Mouse (Mus musculus): ENCODE data around the gene Man1b1.

The Man1b1 gene

DNA sequence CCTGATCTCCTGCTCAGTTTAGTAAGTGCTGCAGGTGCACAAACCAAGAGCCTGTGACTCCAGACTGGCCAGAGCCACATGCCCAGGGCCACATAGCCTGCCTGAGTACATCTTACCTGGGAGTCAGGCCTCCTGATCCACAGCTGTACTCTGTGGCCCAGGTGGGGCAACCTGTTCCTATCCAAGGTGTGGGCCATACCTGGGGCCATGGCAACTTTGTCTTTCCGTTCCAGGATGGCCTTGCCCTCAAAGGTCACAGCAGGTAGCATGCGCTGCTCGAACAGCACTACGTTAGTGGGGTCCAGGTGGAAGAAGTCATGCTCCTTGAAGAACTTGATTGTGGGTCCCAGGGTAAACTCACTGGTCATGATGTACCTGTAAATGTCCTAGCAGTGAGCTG lies 32.2 kb downstream of the Man1b1 start:
- DNase-seq (ENCODE audit: low spot score) = no peak

GRCm38 (mm10) chr2:25364761-25365090 lies 32.6 kb downstream of the Man1b1 start:
- no peak for DNase-seq (ENCODE audit: low spot score)

DNA sequence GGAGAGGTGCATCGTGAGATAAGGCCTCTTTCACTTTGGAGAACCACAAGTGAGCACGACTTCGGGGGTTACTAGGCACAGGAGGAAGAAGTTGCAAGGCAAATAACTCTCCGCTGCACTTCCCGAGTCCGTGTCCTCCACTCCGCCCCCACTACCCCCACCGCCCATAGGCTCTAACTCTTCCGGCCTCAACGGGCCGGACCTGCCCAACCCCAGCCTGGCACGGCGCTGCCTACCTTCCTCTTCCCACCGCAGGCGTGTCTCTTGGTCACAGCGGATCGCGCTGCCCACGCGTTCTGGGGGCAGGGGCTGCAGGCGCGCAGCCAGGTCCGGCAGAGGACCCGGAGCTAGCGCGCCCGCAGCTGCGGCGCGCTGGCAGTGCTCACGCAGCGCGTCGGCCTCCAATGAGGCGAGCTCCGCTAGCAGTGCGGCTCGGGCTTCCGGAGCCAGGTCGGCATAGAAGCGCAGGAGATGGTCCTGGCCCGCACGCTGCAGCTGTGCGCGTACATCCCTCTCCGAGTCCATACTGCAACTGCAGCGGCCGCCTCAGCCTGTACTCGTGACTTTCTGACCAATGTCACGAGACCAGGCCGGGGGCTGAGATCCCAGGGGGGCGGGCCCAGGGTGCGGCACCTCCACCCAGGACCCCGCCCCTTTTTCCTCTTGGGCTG lies 33.1 kb downstream of the Man1b1 start, which contains the start of gene Uap1l1:
Uap1l1 (minus strand) TSS at position 592 of the 671 bp plus-strand sequence.
- peak; percentile 70 for DNase-seq (ENCODE audit: low spot score)

GRCm38 (mm10) chr2:25369996-25370395 lies 37.9 kb downstream of the Man1b1 start:
- DNase-seq (ENCODE audit: low spot score) = no peak

GRCm38 (mm10) chr2:25371764-25372643 lies 39.9 kb downstream of the Man1b1 start, which contains the start of gene Sapcd2:
Gene Sapcd2, plus strand, starts transcription at chr2:25372321.
- peak; percentile 92 for DNase-seq (ENCODE audit: low spot score)

- no peak for DNase-seq (ENCODE audit: low spot score)
Observed at GRCm38 (mm10) chr2:25372644-25373391, 40.7 kb downstream of the Man1b1 start.

- no peak for DNase-seq (ENCODE audit: low spot score)
Observed at GRCm38 (mm10) chr2:25373431-25373830, 41.3 kb downstream of the Man1b1 start.

DNA sequence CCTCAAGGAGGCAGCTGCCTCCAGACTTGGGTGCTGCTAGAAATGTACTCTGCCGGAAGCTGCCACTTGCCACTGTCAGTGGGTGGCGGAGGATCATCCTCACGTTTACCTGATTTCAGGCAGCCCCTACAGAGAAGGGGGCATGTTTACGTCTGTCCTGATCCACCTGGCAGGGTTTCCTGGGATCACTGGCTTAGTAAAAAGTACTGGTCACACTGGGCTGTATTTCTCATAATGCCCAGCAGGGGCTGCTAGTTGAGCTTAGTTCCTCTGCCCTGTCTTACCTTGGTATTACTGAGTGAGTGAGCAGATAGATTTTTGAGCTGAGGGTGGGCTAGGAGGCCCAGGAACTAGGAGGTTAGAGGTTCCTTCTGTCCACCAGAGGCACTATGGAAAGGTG lies 44.5 kb downstream of the Man1b1 start:
- peak; percentile 82 for DNase-seq (ENCODE audit: low spot score)

DNA sequence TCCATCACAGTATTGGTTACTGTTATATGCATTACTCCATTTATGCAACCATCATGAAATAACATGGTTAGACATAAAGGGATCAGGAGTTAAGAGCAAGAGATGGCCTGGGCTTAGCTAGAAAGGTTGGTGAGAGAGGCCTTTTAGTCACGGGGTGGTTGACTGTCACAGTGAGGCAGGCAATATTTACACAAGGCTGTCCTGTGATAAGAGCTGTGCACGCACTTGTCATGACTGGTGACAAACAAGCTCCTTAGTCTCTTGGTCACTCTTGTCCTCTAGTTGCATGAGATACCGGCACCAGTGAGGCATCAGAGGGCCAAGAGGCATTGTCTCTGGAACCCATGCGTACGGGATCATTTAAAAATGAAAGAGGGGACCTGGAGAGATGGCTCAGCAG lies 52.4 kb downstream of the Man1b1 start:
- no peak for DNase-seq (ENCODE audit: low spot score)

- no peak for DNase-seq (ENCODE audit: low spot score)
Observed at GRCm38 (mm10) chr2:25391266-25391665, 59.1 kb downstream of the Man1b1 start.

GRCm38 (mm10) chr2:25394281-25395221 lies 62.4 kb downstream of the Man1b1 start:
- DNase-seq (ENCODE audit: low spot score) = no peak

- peak; percentile 57 for DNase-seq (ENCODE audit: low spot score)
Observed at GRCm38 (mm10) chr2:25395721-25396596, 63.8 kb downstream of the Man1b1 start, which contains the start of gene Entpd2. Gene Entpd2, plus strand, starts transcription at chr2:25395874.

GRCm38 (mm10) chr2:25396597-25396983 lies 64.5 kb downstream of the Man1b1 start:
- no peak for DNase-seq (ENCODE audit: low spot score)

DNA sequence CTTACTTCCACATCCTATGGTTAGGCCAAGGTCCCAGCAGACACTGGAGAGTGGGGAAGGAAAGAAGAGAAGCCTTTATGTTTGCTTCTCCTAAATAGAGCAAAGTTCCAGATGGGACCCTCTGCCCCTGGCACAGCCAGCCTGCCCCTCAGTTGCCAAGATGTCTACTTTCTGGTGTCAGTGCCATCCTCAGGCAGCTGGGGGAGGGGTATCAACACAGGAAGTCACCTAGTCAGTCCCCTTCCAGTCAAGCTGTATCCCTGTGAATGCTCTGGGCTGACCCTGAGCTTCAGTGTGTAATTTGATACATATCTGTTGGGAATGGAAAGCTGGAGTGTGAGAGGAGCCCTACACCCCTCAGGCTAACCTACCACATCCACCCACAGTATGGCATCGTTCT lies 64.9 kb downstream of the Man1b1 start:
- no peak for DNase-seq (ENCODE audit: low spot score)

DNA sequence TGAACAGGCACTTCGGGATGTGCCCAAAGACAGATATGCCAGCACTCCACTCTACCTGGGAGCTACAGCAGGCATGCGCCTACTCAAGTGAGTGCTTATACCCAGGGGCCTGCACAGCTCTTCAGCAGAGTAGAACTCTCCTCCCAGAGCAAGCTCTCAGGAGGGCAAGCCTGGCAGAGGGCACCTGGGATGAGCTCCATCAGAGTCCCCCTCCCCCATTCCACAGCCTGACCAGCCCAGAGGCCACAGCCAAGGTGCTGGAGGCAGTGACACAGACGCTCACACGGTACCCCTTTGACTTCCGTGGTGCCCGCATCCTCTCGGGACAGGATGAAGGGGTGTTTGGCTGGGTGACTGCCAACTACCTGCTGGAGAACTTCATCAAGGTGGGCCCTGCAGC lies 65.9 kb downstream of the Man1b1 start:
- no peak for DNase-seq (ENCODE audit: low spot score)

- no peak for DNase-seq (ENCODE audit: low spot score)
Observed at GRCm38 (mm10) chr2:25399051-25399450, 66.9 kb downstream of the Man1b1 start, which contains the start of gene Npdc1. Gene Npdc1, plus strand, starts transcription at chr2:25399351.

GRCm38 (mm10) chr2:25400291-25400690 lies 68.2 kb downstream of the Man1b1 start:
- no peak for DNase-seq (ENCODE audit: low spot score)

GRCm38 (mm10) chr2:25400764-25401163 lies 68.6 kb downstream of the Man1b1 start:
- peak; percentile 71 for DNase-seq (ENCODE audit: low spot score)

Measured in retina, embryonic 14.5 days (tissue).